Mouse (Mus musculus) bone marrow macrophage, adult 2 months (primary cell): ENCODE measurements around the gene Cttnbp2nl.

Experiments
- CTCF ChIP-seq: IDR thresholded peaks from 2 replicates; pipeline ENCODE4 v1.5.1; 2012; ENCODE audit warnings: low read depth, mild to moderate bottlenecking, low read length, moderate library complexity
- POLR2A ChIP-seq: IDR thresholded peaks from 2 replicates; pipeline ENCODE4 v1.6.1; 2012; ENCODE audit warnings: mild to moderate bottlenecking, low read depth, low read length, borderline replicate concordance

GRCm38 (mm10) chr3:105060992-105061391 is 8.0 kb upstream of the Cttnbp2nl start:
- TF ChIP-seq CTCF (no peak), POLR2A (no peak)
